Mouse (Mus musculus): ENCODE data around the gene Strip2. TPM values are rescaled to one million over a fixed set of nuclear protein-coding genes. Genes with fewer than 3 reads are reported as not detected.

Gene Strip2
- polyA plus RNA-seq, 1 experiment: 0.83 TPM

DNA sequence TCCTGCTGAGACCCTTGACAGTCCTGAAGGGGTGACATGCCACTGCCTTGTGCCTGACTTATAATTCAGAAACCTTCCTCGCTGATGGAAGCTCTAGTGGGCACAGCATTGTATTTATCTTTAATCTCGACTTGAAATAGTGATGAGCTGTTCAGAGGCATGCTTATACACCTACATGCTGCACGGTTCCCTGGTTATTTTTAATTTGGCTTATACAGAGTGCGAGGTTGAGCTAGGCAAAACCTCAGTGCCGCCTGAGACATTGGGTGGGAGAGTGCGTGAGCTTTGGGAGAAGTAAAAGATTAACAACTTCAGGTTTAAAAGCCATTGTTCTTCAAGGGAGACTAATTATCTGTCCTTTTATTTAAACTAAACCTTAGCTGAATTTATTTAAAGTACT is 33.9 kb upstream of the Strip2 start:
- H3K4me2 ChIP-seq (ENCODE audit: low read depth): no peak overlapping the region
- no peaks in the 10 kb centered on the region for H3K36me3 ChIP-seq (ENCODE audit: control insufficient read depth, insufficient read depth)
- no peak overlapping the region for H3ac ChIP-seq (ENCODE audit: control insufficient read depth, insufficient read length)
- no peak overlapping the region for H3K4me3 ChIP-seq
- no peak for TF ChIP-seq POLR2A (IDR thresholded peaks at IDR 0.05; ENCODE audit: insufficient read length, low read depth)
- TF ChIP-seq USF1 (IDR thresholded peaks at IDR 0.05; ENCODE audit: low read depth): no peak
- no peak for TF ChIP-seq MAX (IDR thresholded peaks at IDR 0.05; ENCODE audit: low read depth)
- no peak for TF ChIP-seq REST (IDR thresholded peaks at IDR 0.05; ENCODE audit: insufficient read depth, insufficient read length)
- TF ChIP-seq CEBPB (IDR thresholded peaks at IDR 0.05; ENCODE audit: insufficient read depth, poor library complexity, severe bottlenecking): no peak
- no peak for TF ChIP-seq SRF (IDR thresholded peaks at IDR 0.05; ENCODE audit: control insufficient read depth, insufficient read length, low read depth)
- no peak for TF ChIP-seq E2F4 (IDR thresholded peaks at IDR 0.05; ENCODE audit: insufficient read depth)
- no peak for TF ChIP-seq POLR2AphosphoS2 (IDR thresholded peaks at IDR 0.05; ENCODE audit: insufficient read length, low read depth)
- TF ChIP-seq TCF12 (IDR thresholded peaks at IDR 0.05; ENCODE audit: insufficient read depth, poor library complexity, severe bottlenecking): no peak
- TF ChIP-seq MYOD1 (IDR thresholded peaks at IDR 0.05; ENCODE audit: control insufficient read depth in 1 of 3, insufficient read length in 2 of 3, low read depth in 2 of 3): no peak
- TF ChIP-seq MYOG (IDR thresholded peaks at IDR 0.05; ENCODE audit: control insufficient read depth in 1 of 3, insufficient read depth in 1 of 3, insufficient read length in 2 of 3, low read depth in 2 of 3): no peak
- no peak for TF ChIP-seq TCF3 (IDR thresholded peaks at IDR 0.05; ENCODE audit: insufficient read length, low read depth)
- no peaks in the 10 kb centered on the region for H3K79me2 ChIP-seq (ENCODE audit: control insufficient read depth, insufficient read depth)
- no peaks in the 10 kb centered on the region for H3K27me3 ChIP-seq (ENCODE audit: control insufficient read depth, insufficient read depth, insufficient read length)

DNA sequence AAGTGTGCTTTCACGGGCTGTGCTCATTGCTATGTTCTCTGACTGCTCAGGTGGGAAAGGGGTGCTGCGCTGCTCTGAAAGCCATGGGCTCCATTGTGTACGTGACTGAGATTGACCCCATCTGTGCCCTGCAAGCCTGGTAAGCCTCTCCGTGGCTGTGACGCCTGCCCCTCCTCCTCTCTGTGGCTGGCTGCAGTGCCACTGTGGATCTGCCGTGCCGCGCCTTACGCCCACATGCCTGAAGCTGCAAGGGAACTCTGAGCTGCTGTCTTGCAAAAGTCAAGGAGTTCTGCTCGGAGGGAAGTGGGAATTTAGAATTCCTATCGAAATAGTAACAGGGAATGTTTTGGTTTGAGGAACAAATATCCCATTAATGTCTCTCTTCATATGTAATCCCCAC is 25.7 kb upstream of the Strip2 start:
- Histone ChIP-seq H3K4me2 (ENCODE audit: low read depth) (peak overlapping the region; percentile 12), H3K36me3 (ENCODE audit: control insufficient read depth, insufficient read depth) (no peaks in the 10 kb centered on the region), H3ac (ENCODE audit: control insufficient read depth, insufficient read length) (no peak overlapping the region), H3K4me3 (no peak overlapping the region), H3K27me3 (ENCODE audit: control insufficient read depth, insufficient read depth, insufficient read length) (no peaks in the 10 kb centered on the region), H3K79me2 (ENCODE audit: control insufficient read depth, insufficient read depth) (no peaks in the 10 kb centered on the region)
- TF ChIP-seq MYOG (IDR thresholded peaks at IDR 0.05; ENCODE audit: control insufficient read depth in 1 of 3, insufficient read depth in 1 of 3, insufficient read length in 2 of 3, low read depth in 2 of 3) (peak in 2 of 3 experiments; percentile 13 to 25), MAX (IDR thresholded peaks at IDR 0.05; ENCODE audit: low read depth) (no peak), REST (IDR thresholded peaks at IDR 0.05; ENCODE audit: insufficient read depth, insufficient read length) (no peak), SRF (IDR thresholded peaks at IDR 0.05; ENCODE audit: control insufficient read depth, insufficient read length, low read depth) (no peak), MYOD1 (IDR thresholded peaks at IDR 0.05; ENCODE audit: control insufficient read depth in 1 of 3, insufficient read length in 2 of 3, low read depth in 2 of 3) (peak in 1 of 3 experiments; percentile 53), POLR2AphosphoS2 (IDR thresholded peaks at IDR 0.05; ENCODE audit: insufficient read length, low read depth) (no peak)

DNA sequence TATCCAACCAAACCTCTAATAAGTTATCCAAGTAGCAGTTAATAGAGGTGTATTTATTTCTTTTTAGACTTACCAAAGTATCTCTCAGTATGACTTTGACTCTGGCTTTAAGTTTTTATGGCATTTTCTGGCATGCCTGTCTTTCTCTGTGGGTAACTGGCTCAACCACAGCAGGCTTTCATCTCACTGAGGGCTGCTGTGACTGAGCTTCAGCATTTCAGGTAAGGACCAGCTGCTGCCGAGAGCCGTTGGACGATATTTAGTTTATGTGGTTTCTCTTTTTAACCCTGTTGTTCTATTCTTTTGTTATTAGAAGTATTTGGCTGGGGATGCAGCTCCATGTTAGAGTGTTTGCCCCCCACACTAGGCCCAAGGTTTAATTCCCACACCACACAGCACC is 19.8 kb upstream of the Strip2 start:
- no peak overlapping the region for H3K4me2 ChIP-seq (ENCODE audit: low read depth)
- H3K36me3 ChIP-seq (ENCODE audit: control insufficient read depth, insufficient read depth): no peaks in the 10 kb centered on the region
- no peak for TF ChIP-seq POLR2AphosphoS2 (IDR thresholded peaks at IDR 0.05; ENCODE audit: insufficient read length, low read depth)
- no peak for TF ChIP-seq REST (IDR thresholded peaks at IDR 0.05; ENCODE audit: insufficient read depth, insufficient read length)
- no peak for TF ChIP-seq MYOG (IDR thresholded peaks at IDR 0.05; ENCODE audit: control insufficient read depth in 1 of 3, insufficient read depth in 1 of 3, insufficient read length in 2 of 3, low read depth in 2 of 3)
- TF ChIP-seq USF1 (IDR thresholded peaks at IDR 0.05; ENCODE audit: low read depth): no peak
- no peak for TF ChIP-seq TCF3 (IDR thresholded peaks at IDR 0.05; ENCODE audit: insufficient read length, low read depth)
- no peak for TF ChIP-seq MAX (IDR thresholded peaks at IDR 0.05; ENCODE audit: low read depth)
- no peak for TF ChIP-seq E2F4 (IDR thresholded peaks at IDR 0.05; ENCODE audit: insufficient read depth)
- TF ChIP-seq SRF (IDR thresholded peaks at IDR 0.05; ENCODE audit: control insufficient read depth, insufficient read length, low read depth): no peak
- TF ChIP-seq POLR2A (IDR thresholded peaks at IDR 0.05; ENCODE audit: insufficient read length, low read depth): no peak
- no peak for TF ChIP-seq TCF12 (IDR thresholded peaks at IDR 0.05; ENCODE audit: insufficient read depth, poor library complexity, severe bottlenecking)
- no peak for TF ChIP-seq MYOD1 (IDR thresholded peaks at IDR 0.05; ENCODE audit: control insufficient read depth in 1 of 3, insufficient read length in 2 of 3, low read depth in 2 of 3)
- no peak for TF ChIP-seq CEBPB (IDR thresholded peaks at IDR 0.05; ENCODE audit: insufficient read depth, poor library complexity, severe bottlenecking)
- no peak overlapping the region for H3ac ChIP-seq (ENCODE audit: control insufficient read depth, insufficient read length)
- no peaks in the 10 kb centered on the region for H3K27me3 ChIP-seq (ENCODE audit: control insufficient read depth, insufficient read depth, insufficient read length)
- no peak overlapping the region for H3K4me3 ChIP-seq
- no peaks in the 10 kb centered on the region for H3K79me2 ChIP-seq (ENCODE audit: control insufficient read depth, insufficient read depth)

DNA sequence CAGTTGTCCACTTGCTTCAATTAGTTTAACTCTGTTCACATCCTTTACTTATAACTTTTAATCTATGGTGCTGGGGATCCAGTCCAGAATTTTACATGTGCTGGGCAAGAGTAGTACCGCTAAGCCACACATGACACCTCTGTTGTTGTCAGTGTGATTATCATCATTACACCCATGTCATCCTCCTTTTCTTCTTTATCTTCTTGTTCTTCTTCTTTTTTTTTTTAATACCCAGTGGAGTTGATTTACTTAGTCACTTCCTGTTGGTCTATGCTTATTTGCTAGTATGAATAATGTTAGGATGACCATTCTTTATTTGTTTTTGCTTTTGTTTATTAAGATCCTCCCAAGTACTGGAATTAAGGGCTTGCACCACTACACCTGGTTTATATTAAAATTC is 15.4 kb upstream of the Strip2 start:
- Histone ChIP-seq H3K27me3 (ENCODE audit: control insufficient read depth, insufficient read depth, insufficient read length) (no peaks in the 10 kb centered on the region), H3ac (ENCODE audit: control insufficient read depth, insufficient read length) (no peak overlapping the region), H3K4me2 (ENCODE audit: low read depth) (no peak overlapping the region), H3K4me3 (no peak overlapping the region), H3K36me3 (ENCODE audit: control insufficient read depth, insufficient read depth) (no peaks in the 10 kb centered on the region), H3K79me2 (ENCODE audit: control insufficient read depth, insufficient read depth) (no peaks in the 10 kb centered on the region)
- no peak for TF ChIP-seq POLR2A (IDR thresholded peaks at IDR 0.05; ENCODE audit: insufficient read length, low read depth)
- no peak for TF ChIP-seq E2F4 (IDR thresholded peaks at IDR 0.05; ENCODE audit: insufficient read depth)
- no peak for TF ChIP-seq CEBPB (IDR thresholded peaks at IDR 0.05; ENCODE audit: insufficient read depth, poor library complexity, severe bottlenecking)
- no peak for TF ChIP-seq MAX (IDR thresholded peaks at IDR 0.05; ENCODE audit: low read depth)
- TF ChIP-seq MYOG (IDR thresholded peaks at IDR 0.05; ENCODE audit: control insufficient read depth in 1 of 3, insufficient read depth in 1 of 3, insufficient read length in 2 of 3, low read depth in 2 of 3): no peak
- TF ChIP-seq TCF3 (IDR thresholded peaks at IDR 0.05; ENCODE audit: insufficient read length, low read depth): no peak
- TF ChIP-seq REST (IDR thresholded peaks at IDR 0.05; ENCODE audit: insufficient read depth, insufficient read length): no peak
- no peak for TF ChIP-seq USF1 (IDR thresholded peaks at IDR 0.05; ENCODE audit: low read depth)
- TF ChIP-seq TCF12 (IDR thresholded peaks at IDR 0.05; ENCODE audit: insufficient read depth, poor library complexity, severe bottlenecking): no peak
- TF ChIP-seq POLR2AphosphoS2 (IDR thresholded peaks at IDR 0.05; ENCODE audit: insufficient read length, low read depth): no peak
- no peak for TF ChIP-seq SRF (IDR thresholded peaks at IDR 0.05; ENCODE audit: control insufficient read depth, insufficient read length, low read depth)
- no peak for TF ChIP-seq MYOD1 (IDR thresholded peaks at IDR 0.05; ENCODE audit: control insufficient read depth in 1 of 3, insufficient read length in 2 of 3, low read depth in 2 of 3)
